Mouse (Mus musculus): ENCODE results near the gene Vstm2l. TPM values are rescaled to one million over a fixed set of nuclear protein-coding genes. Genes with fewer than 3 reads are reported as not detected.

Vstm2l gene
- polyA plus RNA-seq, 1 experiment from 2014 or later, result not detected

DNA sequence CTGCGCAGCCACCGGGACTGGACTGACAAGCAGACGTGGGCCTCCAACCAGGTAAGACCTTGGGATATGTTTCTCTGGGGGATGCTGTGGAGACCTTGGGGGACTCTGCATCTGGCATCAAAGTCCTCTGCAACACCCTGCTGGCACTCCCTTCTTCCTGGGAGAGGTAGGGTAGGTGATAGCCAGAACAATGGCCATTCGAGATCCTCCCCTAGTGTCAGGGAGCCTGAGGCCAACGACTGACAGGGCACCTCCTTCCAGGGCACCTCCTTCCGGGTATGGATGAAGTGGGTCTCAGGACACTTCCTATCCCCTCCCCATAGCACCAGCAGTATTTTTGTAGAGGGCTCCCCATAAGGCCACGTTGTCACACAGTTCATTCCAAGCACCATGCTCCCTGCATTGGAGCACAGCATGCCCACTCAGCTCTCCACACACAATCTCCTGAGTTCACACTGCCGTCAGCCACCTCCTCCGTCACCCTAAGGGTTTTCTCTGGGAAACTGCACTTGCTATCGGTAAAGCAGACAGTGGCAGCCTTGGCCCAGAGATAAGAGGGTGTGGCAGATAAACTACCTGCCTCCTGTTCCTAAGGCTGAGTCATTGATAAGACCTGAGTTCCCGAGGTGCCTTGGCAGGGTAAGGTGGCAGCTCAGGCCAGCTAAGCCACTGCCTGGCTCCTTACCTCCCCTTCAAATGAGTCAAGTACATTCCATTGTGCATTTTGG is 21.2 kb downstream of the Vstm2l start:
- H3K4me2 ChIP-seq (ENCODE audit: low read depth, low read length), result no peak overlapping the region
- 48% methylated on average over 10 of the region's 11 CpGs for WGBS (ENCODE audit: insufficient replicate concordance)

DNA sequence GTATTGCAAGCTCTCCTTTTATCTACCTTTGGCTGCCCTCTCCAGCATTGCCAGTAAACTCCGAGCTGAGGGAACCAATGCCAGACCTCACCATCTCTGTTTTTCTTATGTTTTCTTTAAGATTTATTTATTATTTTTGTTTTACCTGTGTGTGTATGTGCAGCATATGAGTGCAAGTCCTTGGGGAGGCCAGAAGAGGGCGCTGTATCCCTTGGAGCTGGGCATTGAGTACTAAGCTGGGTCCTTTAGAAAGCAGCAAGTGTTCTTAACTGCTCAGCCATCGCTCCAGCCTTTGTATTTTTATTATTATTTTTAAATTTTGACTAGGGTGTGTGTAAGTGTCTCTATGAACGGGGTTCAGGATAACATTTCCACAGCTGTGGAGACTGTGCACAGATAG is 22.2 kb downstream of the Vstm2l start:
- peaks cover 18% of the 10 kb centered on the region for H3K27me3 ChIP-seq (ENCODE audit: insufficient read depth, low read length)

More for the DNA sequence above, 21.2 kb downstream of the Vstm2l start:
- Histone ChIP-seq H3K9ac (replicated peaks) (no peak overlapping the region), H3K9me3 (ENCODE audit: low read length) (no peaks in the 10 kb centered on the region), H3K36me3 (replicated peaks; ENCODE audit: insufficient read depth, low read length) (no peaks in the 10 kb centered on the region), H3K4me3 (ENCODE audit: low read depth, low read length) (no peak overlapping the region), H3K27me3 (ENCODE audit: insufficient read depth, low read length) (peaks cover 7% of the 10 kb centered on the region; the same call in 1 of the 2 replicates), H3K27ac (ENCODE audit: low read depth) (no peak overlapping the region), H3K4me1 (ENCODE audit: insufficient read depth) (no peaks in the 10 kb centered on the region)
- TF ChIP-seq EP300 (IDR thresholded peaks at IDR 0.05; ENCODE audit: low read depth), result no peak
- no peak for TF ChIP-seq CTCF (IDR thresholded peaks at IDR 0.05; ENCODE audit: low read depth)
- DNase-seq, result no peak
- ATAC-seq, result no peak

DNA sequence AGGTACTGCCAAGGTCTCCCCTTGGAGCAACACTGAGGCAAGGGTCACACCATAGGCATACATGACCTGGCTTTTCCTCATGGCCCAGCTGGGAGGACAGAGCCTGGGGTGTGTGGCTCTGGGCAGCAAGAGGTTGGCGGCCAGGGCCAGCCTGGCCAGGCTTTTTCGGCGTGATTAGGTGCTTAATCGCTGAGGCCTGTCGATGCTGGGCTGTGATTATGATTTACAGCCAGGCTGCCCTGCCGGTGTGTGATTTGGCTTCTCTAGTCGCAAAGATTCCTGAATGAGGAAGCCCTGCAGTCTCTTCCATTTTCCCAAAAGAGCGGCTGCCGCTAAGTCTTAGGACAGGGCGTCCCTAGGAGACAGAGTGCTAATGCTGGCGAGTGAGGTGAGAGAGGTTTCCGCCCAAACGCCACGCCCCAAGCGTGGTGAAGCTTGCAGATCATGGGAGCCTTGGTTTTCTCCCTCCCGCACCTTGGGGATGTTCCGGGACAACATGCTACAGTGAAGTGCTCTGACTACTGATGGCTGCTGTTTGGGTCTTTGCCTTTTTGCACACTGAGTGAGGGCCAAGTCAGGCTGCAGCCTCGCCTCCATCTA is 26.2 kb downstream of the Vstm2l start:
- peaks cover 8% of the 10 kb centered on the region for H3K4me1 ChIP-seq (ENCODE audit: insufficient read depth)
- H3K4me3 ChIP-seq (ENCODE audit: low read depth, low read length), result no peak overlapping the region
- ATAC-seq (no peak), DNase-seq (no peak)
- WGBS (ENCODE audit: insufficient replicate concordance), result 6% methylated on average over 18 of the region's 18 CpGs
- H3K27me3 ChIP-seq (ENCODE audit: insufficient read depth, low read length), result peaks cover 47% of the 10 kb centered on the region
- TF ChIP-seq CTCF (IDR thresholded peaks at IDR 0.05; ENCODE audit: low read depth), result no peak
- no peaks in the 10 kb centered on the region for H3K36me3 ChIP-seq (replicated peaks; ENCODE audit: insufficient read depth, low read length)
- H3K9me3 ChIP-seq (ENCODE audit: low read length), result no peaks in the 10 kb centered on the region
- no peak overlapping the region for H3K27ac ChIP-seq (ENCODE audit: low read depth)
- H3K9ac ChIP-seq (replicated peaks), result no peak overlapping the region
- H3K4me2 ChIP-seq (ENCODE audit: low read depth, low read length), result no peak overlapping the region

More for the DNA sequence above, 22.2 kb downstream of the Vstm2l start:
- Histone ChIP-seq H3K4me1 (ENCODE audit: insufficient read depth) (no peaks in the 10 kb centered on the region), H3K36me3 (replicated peaks; ENCODE audit: insufficient read depth, low read length) (no peaks in the 10 kb centered on the region), H3K4me2 (ENCODE audit: low read depth, low read length) (no peak overlapping the region), H3K4me3 (ENCODE audit: low read depth, low read length) (no peak overlapping the region), H3K9me3 (ENCODE audit: low read length) (no peaks in the 10 kb centered on the region), H3K27ac (ENCODE audit: low read depth) (no peak overlapping the region), H3K9ac (replicated peaks) (no peak overlapping the region)
- DNase-seq (no peak), ATAC-seq (no peak)
- WGBS (ENCODE audit: insufficient replicate concordance), result 67% methylated on average over 4 of the region's 4 CpGs
- no peak for TF ChIP-seq CTCF (IDR thresholded peaks at IDR 0.05; ENCODE audit: low read depth)
- no peak for TF ChIP-seq EP300 (IDR thresholded peaks at IDR 0.05; ENCODE audit: low read depth)

DNA sequence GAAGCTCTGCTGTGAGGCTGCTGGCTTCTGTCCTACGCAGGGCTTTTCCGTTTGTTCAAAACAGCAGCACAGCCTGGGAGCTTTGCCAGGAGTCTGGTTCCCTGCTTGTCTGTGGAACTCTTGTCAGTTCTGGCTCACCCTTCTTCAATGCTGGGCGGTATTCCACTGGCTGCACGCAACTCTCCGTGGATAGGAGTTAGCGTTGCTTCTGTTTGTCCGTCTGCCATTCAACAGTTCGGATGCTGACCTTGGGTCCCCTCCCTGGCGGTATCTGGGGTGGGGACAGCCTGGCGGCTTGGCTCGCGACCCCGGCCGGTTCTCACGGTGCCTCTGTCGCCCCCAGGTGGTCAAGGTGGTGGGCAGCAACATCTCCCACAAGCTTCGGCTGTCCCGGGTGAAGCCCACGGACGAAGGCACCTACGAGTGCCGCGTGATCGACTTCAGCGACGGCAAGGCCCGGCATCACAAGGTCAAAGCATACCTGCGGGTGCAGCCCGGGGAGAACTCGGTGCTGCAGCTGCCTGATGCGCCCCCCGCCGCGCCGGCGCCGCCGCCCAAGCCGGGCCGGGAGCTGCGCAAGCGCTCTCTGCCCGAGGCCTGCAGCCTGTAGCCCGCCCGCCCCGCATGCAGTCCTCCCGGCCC is 29.2 kb downstream of the Vstm2l start:
- H3K9me3 ChIP-seq (ENCODE audit: low read length), result no peaks in the 10 kb centered on the region
- H3K4me3 ChIP-seq (ENCODE audit: low read depth, low read length), result peak overlapping the region; percentile 43
- 0 out of 2 replicates have a peak overlapping the region, but pooled peaks have one; percentile 34 for H3K9ac ChIP-seq (replicated peaks)
- H3K27me3 ChIP-seq (ENCODE audit: insufficient read depth, low read length), result peaks cover 47% of the 10 kb centered on the region
- no peaks in the 10 kb centered on the region for H3K36me3 ChIP-seq (replicated peaks; ENCODE audit: insufficient read depth, low read length)
- peak overlapping the region; percentile 72 for H3K4me2 ChIP-seq (ENCODE audit: low read depth, low read length)
- no peak for ATAC-seq
- peaks cover 8% of the 10 kb centered on the region for H3K4me1 ChIP-seq (ENCODE audit: insufficient read depth)
- no peak overlapping the region for H3K27ac ChIP-seq (ENCODE audit: low read depth)
- peak; percentile 64 for TF ChIP-seq CTCF (IDR thresholded peaks at IDR 0.05; ENCODE audit: low read depth)
- TF ChIP-seq EP300 (IDR thresholded peaks at IDR 0.05; ENCODE audit: low read depth), result no peak
- DNase-seq, result peak; percentile 50
- WGBS (ENCODE audit: insufficient replicate concordance), result 4% methylated on average over 38 of the region's 47 CpGs

DNA sequence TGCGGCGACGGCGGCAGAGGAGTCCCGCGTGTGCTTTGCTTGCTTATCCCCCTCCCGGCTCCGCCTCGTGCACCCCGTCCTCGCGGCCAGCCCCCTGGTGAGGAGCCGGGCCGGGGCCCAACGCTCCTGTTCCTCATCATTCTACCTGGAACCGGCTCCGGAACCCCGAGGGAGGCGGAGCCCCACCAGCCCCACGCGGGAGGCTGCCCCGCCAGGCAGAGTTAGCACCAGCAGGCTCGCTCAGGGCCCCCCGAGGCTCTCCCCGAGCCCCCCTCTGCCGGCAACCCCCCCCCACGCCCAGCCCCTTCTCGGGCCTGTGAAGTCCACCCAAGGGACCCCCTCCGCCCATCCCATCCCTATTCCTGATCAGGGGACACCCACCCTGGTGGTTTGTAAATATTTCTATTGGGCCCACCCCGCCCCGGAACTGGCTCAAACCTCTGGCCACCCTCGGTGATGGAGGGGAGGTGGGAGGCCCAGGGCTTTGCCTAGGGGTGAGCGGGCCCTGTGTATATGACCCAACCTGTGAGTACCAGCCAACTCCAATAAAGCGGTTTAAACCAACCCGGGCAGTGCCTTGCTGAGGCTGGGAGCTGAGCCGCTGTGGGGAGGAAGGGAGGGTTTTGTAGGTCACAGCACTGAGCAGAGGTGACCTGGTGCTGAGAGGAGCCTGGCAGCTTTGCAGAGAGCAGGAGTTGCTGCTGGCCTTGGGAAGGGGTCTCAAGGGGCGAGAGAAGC is 29.9 kb downstream of the Vstm2l start:
- H3K27me3 ChIP-seq (ENCODE audit: insufficient read depth, low read length), result peaks cover 45% of the 10 kb centered on the region
- 0 out of 2 replicates have a peak overlapping the region, but pooled peaks have one; percentile 34 for H3K9ac ChIP-seq (replicated peaks)
- peak overlapping the region; percentile 43 for H3K4me3 ChIP-seq (ENCODE audit: low read depth, low read length)
- H3K4me2 ChIP-seq (ENCODE audit: low read depth, low read length), result peak overlapping the region; percentile 72
- H3K36me3 ChIP-seq (replicated peaks; ENCODE audit: insufficient read depth, low read length), result no peaks in the 10 kb centered on the region
- H3K27ac ChIP-seq (ENCODE audit: low read depth), result no peak overlapping the region
- TF ChIP-seq EP300 (IDR thresholded peaks at IDR 0.05; ENCODE audit: low read depth) (no peak), CTCF (IDR thresholded peaks at IDR 0.05; ENCODE audit: low read depth) (no peak)
- ATAC-seq (no peak), DNase-seq (no peak)
- H3K9me3 ChIP-seq (ENCODE audit: low read length), result no peaks in the 10 kb centered on the region
- WGBS (ENCODE audit: insufficient replicate concordance), result 11% methylated on average over 32 of the region's 37 CpGs
- peaks cover 8% of the 10 kb centered on the region for H3K4me1 ChIP-seq (ENCODE audit: insufficient read depth)

DNA sequence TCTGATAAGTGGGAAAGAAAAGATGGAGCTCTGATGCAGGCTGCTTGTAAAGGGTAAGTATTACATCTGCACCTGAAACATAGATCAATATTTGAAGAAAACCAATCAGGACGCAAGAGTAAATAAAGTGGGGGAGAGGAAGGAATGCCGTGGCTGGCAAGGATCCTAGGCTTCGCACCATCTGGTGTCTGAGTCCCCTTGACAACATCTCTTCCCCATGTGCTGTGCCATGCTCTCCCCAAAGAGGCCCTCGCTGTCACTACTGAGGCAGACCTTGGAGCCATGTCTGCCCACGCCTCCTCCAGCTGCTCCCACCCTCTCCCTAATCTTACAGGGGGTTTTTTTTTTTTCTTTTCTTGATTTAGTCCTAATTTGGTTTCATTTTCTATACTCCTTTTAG is 39.5 kb downstream of the Vstm2l start:
- no peak for TF ChIP-seq EP300 (IDR thresholded peaks at IDR 0.05; ENCODE audit: low read depth)
- no peak for TF ChIP-seq CTCF (IDR thresholded peaks at IDR 0.05; ENCODE audit: low read depth)
- WGBS (ENCODE audit: insufficient replicate concordance), result 66% methylated on average over 5 of the region's 5 CpGs

More for the DNA sequence above, 39.5 kb downstream of the Vstm2l start:
- Histone ChIP-seq H3K4me3 (ENCODE audit: low read depth, low read length) (no peak overlapping the region), H3K27me3 (ENCODE audit: insufficient read depth, low read length) (no peaks in the 10 kb centered on the region), H3K4me1 (ENCODE audit: insufficient read depth) (no peaks in the 10 kb centered on the region), H3K36me3 (replicated peaks; ENCODE audit: insufficient read depth, low read length) (no peaks in the 10 kb centered on the region), H3K9me3 (ENCODE audit: low read length) (no peaks in the 10 kb centered on the region), H3K4me2 (ENCODE audit: low read depth, low read length) (no peak overlapping the region), H3K27ac (ENCODE audit: low read depth) (no peak overlapping the region), H3K9ac (replicated peaks) (no peak overlapping the region)
- DNase-seq, result no peak
- ATAC-seq, result no peak
